8 mouse cellular contexts compared by ENCODE assay signal in genomic region chr3:53656328-53656877, GRCm38 (mm10). TPM values are rescaled to one million over a fixed set of nuclear protein-coding genes. Genes with fewer than 3 reads are reported as not detected.
A peak's percentile ranks its signal among the peaks of the same experiment; 100 is the strongest.
DNase-seq lines count a peak whose midpoint lies in the region; ATAC-seq and TF ChIP-seq lines count a peak whose summit lies in the region.

No protein-coding gene starts in this region.

- H3K4me1 ChIP-seq in heart, embryonic 10.5 days = peaks cover 26% of the 10 kb centered on the region
- peaks cover 25% of the 10 kb centered on the region for H3K4me1 ChIP-seq in forebrain, embryonic 16.5 days (replicated peaks; ENCODE audit: control insufficient read depth, insufficient read depth, low read length)
- H3K4me1 ChIP-seq in liver, embryonic 13.5 days (replicated peaks) = 0 out of 2 replicates have a peak, but pooled peaks cover 6% of the 10 kb centered on the region
- H3K4me1 ChIP-seq in olfactory bulb, adult 2 months (ENCODE audit: control insufficient read depth, insufficient read depth, low read length) = peaks cover 18% of the 10 kb centered on the region

- peaks cover 5% of the 10 kb centered on the region for H3K9me3 ChIP-seq in heart, embryonic 10.5 days
- peaks cover 6% of the 10 kb centered on the region; the same call in 1 of the 2 replicates for H3K9me3 ChIP-seq in forebrain, embryonic 16.5 days (ENCODE audit: control insufficient read depth, low read length)
- no peaks in the 10 kb centered on the region; the same call in 1 of the 2 replicates for H3K9me3 ChIP-seq in liver, embryonic 13.5 days (replicated peaks)

- intact Hi-C loops in heart, postnatal 36 days (cut with DNase I) = loop anchor here (5.0 kb wide), 2 partner anchors 76 to 129 kb away; no protein-coding TSS in a partner anchor

- peak overlapping the region; percentile 78 for H3K27ac ChIP-seq in heart, embryonic 10.5 days
- H3K27ac ChIP-seq in forebrain, embryonic 16.5 days (ENCODE audit: low read length) = no peak overlapping the region
- H3K27ac ChIP-seq in liver, embryonic 13.5 days = no peak overlapping the region
- no peak overlapping the region for H3K27ac ChIP-seq in olfactory bulb, adult 2 months (ENCODE audit: insufficient read depth, low read depth, low read length)

- ATAC-seq in forebrain, embryonic 16.5 days = no peak; the same call in 1 of the 2 replicates
- ATAC-seq in liver, embryonic 13.5 days (ENCODE audit: low read depth) = no peak

- no peak for TF ChIP-seq CTCF in olfactory bulb, adult 2 months (IDR thresholded peaks at IDR 0.05; ENCODE audit: insufficient read depth, low read depth, low read length)

- TF ChIP-seq POLR2A in olfactory bulb, adult 2 months (IDR thresholded peaks at IDR 0.05; ENCODE audit: insufficient read depth, low read depth, low read length) = no peak

- H3K4me2 ChIP-seq in forebrain, embryonic 16.5 days (ENCODE audit: low read length) = peak overlapping the region; percentile 100
- H3K4me2 ChIP-seq in liver, embryonic 13.5 days = peak overlapping the region; percentile 63

- H3K4me3 ChIP-seq in heart, embryonic 10.5 days = peak overlapping the region; percentile 71
- H3K4me3 ChIP-seq in forebrain, embryonic 16.5 days (replicated peaks; ENCODE audit: low read length) = peak overlapping the region; percentile 50
- H3K4me3 ChIP-seq in liver, embryonic 13.5 days (replicated peaks) = peak overlapping the region; percentile 50
- H3K4me3 ChIP-seq in olfactory bulb, adult 2 months (ENCODE audit: insufficient read depth, low read depth, low read length) = peak overlapping the region; percentile 37

- WGBS in heart, embryonic 10.5 days = under 1% methylated on average over 42 of the region's 42 CpGs
- WGBS in forebrain, embryonic 16.5 days = under 1% methylated on average over 42 of the region's 42 CpGs
- WGBS in liver, embryonic 13.5 days (ENCODE audit: insufficient replicate concordance) = 1% methylated on average over 42 of the region's 42 CpGs
- under 1% methylated on average over 42 of the region's 42 CpGs for WGBS in olfactory bulb, adult 2 months

- H3K27me3 ChIP-seq in heart, embryonic 10.5 days (ENCODE audit: insufficient read depth, poor library complexity, severe bottlenecking) = peaks cover 19% of the 10 kb centered on the region
- H3K27me3 ChIP-seq in forebrain, embryonic 16.5 days (replicated peaks; ENCODE audit: control insufficient read depth, insufficient read depth, low read length) = peaks cover 10% of the 10 kb centered on the region; the same call in 1 of the 2 replicates
- H3K27me3 ChIP-seq in liver, embryonic 13.5 days = peaks cover 49% of the 10 kb centered on the region

- H3K36me3 ChIP-seq in heart, embryonic 10.5 days = peaks cover 38% of the 10 kb centered on the region
- H3K36me3 ChIP-seq in forebrain, embryonic 16.5 days (ENCODE audit: control insufficient read depth, insufficient read depth) = no peaks in the 10 kb centered on the region
- H3K36me3 ChIP-seq in liver, embryonic 13.5 days = no peaks in the 10 kb centered on the region

- H3K9ac ChIP-seq in forebrain, embryonic 16.5 days (replicated peaks; ENCODE audit: low read depth, low read length) = peak overlapping the region; percentile 57
- H3K9ac ChIP-seq in liver, embryonic 13.5 days = no peak overlapping the region

- no peak for DNase-seq in heart, embryonic 10.5 days (ENCODE audit: low spot score)
- no peak for DNase-seq in heart, postnatal 36 days
- peak; percentile 22 for DNase-seq in R1 (ENCODE audit: low read depth, low spot score)
- no peak for DNase-seq in liver, embryonic 13.5 days
- DNase-seq in c-Kit-positive CD71-positive TER-119-positive erythroid progenitor cells, embryonic 14.5 days (ENCODE audit: low spot score) = no peak
- DNase-seq in urinary bladder, postnatal 4 days (ENCODE audit: low spot score in 2 of 2) = no peak

RNA-seq across cellular contexts. Expression of gene Frem2, which starts 0.8 kb away (rescaled TPM):
- 3.8 and 5.9 TPM in 2 replicates for polyA plus RNA-seq in heart, embryonic 10.5 days (2016; fragmentation: Nextera tagmentation; extraction: Ambion mirVana)
- total RNA-seq in heart, postnatal 36 days (2021) = 10 to 100 TPM in 1 of 2 experiments, 1 to 10 TPM in 1; 6.2 to 10.1 TPM
- 1.2 and 1.5 TPM in 2 replicates for polyA plus RNA-seq in forebrain, embryonic 16.5 days (2015; fragmentation: Nextera tagmentation; extraction: Ambion mirVana)
- 0.35 and 0.39 TPM in 2 replicates for polyA plus RNA-seq in liver, embryonic 13.5 days (2015; fragmentation: Nextera tagmentation; extraction: Ambion mirVana)
- not detected in 2 replicates for polyA plus RNA-seq in olfactory bulb, adult 2 months (2012; ENCODE audit: insufficient read depth, insufficient read length, low replicate concordance, missing spikeins)
